Mouse (Mus musculus) ovary, adult 10 weeks (tissue): Measurements from ENCODE around the gene Hist1h2bg. TPM values are rescaled to one million over a fixed set of nuclear protein-coding genes. Genes with fewer than 3 reads are reported as not detected.

Experiments
- polyA plus RNA-seq: library from polyadenylated mRNA; stranded (reverse); fragments of 350-450 nt; fragmentation: Illumina TruSeq; extraction: RNeasy Lipid Tissue Mini Kit (QIAGEN cat#74804); gene quantifications from one replicate; pipeline ENCODE4 v1.2.3, GENCODE M21; 2014

Gene Hist1h2bg
- polyA plus RNA-seq, 1 experiment from 2014 or later = not detected

Other genes with a start within 250 kb of the Hist1h2bg start
- gene Zfp322a, start 202.2 kb upstream of the Hist1h2bg start, polyA plus RNA-seq = 155 TPM
- 3.4 TPM for gene Abt1, start 147.5 kb upstream of the Hist1h2bg start, polyA plus RNA-seq
- 0.17 TPM for gene Btn1a1, start 105.5 kb upstream of the Hist1h2bg start, polyA plus RNA-seq
- not detected for gene Btn2a2, start 82.5 kb upstream of the Hist1h2bg start, polyA plus RNA-seq
- not detected for gene Hist1h4h, start 40.3 kb upstream of the Hist1h2bg start, polyA plus RNA-seq
- gene Hist1h2af, start 37.5 kb upstream of the Hist1h2bg start, polyA plus RNA-seq = not detected
- not detected for gene Hist1h3g, start 36.0 kb upstream of the Hist1h2bg start, polyA plus RNA-seq
- 1.00 TPM for gene Hist1h2bh, start 28.0 kb upstream of the Hist1h2bg start, polyA plus RNA-seq
- not detected for gene Hist1h3f, start 27.3 kb upstream of the Hist1h2bg start, polyA plus RNA-seq
- not detected for gene Hist1h4f, start 19.7 kb upstream of the Hist1h2bg start, polyA plus RNA-seq
- 0.14 TPM for gene Hist1h1d, start 18.1 kb upstream of the Hist1h2bg start, polyA plus RNA-seq
- gene Hist1h3e, start 9.0 kb upstream of the Hist1h2bg start, polyA plus RNA-seq = not detected
- gene Hist1h2ae, start 176 bp upstream of the Hist1h2bg start, polyA plus RNA-seq = 0.80 TPM
- gene Hist1h2bf, start 2.8 kb downstream of the Hist1h2bg start, polyA plus RNA-seq = not detected
- not detected for gene Hist1h2ad, start 3.0 kb downstream of the Hist1h2bg start, polyA plus RNA-seq
- 0.37 TPM for gene Hist1h3d, start 4.4 kb downstream of the Hist1h2bg start, polyA plus RNA-seq
- 0.57 TPM for gene Hist1h4d, start 10.2 kb downstream of the Hist1h2bg start, polyA plus RNA-seq
- 3.4 TPM for gene Hist1h2be, start 49.7 kb downstream of the Hist1h2bg start, polyA plus RNA-seq
- gene Hist1h1e, start 51.2 kb downstream of the Hist1h2bg start, polyA plus RNA-seq = 0.40 TPM
- 0.83 TPM for gene Hist1h2ac, start 112.6 kb downstream of the Hist1h2bg start, polyA plus RNA-seq
- 68.0 TPM for gene Hist1h2bc, start 112.8 kb downstream of the Hist1h2bg start, polyA plus RNA-seq
- gene Hist1h1t, start 124.4 kb downstream of the Hist1h2bg start, polyA plus RNA-seq = not detected
- gene Hist1h4c, start 127.1 kb downstream of the Hist1h2bg start, polyA plus RNA-seq = not detected
- gene Hfe, start 139.5 kb downstream of the Hist1h2bg start, polyA plus RNA-seq = 24.7 TPM
- gene Hist1h1c, start 167.4 kb downstream of the Hist1h2bg start, polyA plus RNA-seq = 9.9 TPM
- not detected for gene Hist1h3c, start 174.2 kb downstream of the Hist1h2bg start, polyA plus RNA-seq
- not detected for gene Hist1h2bb, start 175.3 kb downstream of the Hist1h2bg start, polyA plus RNA-seq
- gene Hist1h2ab, start 179.7 kb downstream of the Hist1h2bg start, polyA plus RNA-seq = not detected
- not detected for gene Hist1h3b, start 180.9 kb downstream of the Hist1h2bg start, polyA plus RNA-seq
- not detected for gene Hist1h4b, start 185.6 kb downstream of the Hist1h2bg start, polyA plus RNA-seq
- gene Hist1h4a, start 189.8 kb downstream of the Hist1h2bg start, polyA plus RNA-seq = not detected
- not detected for gene Hist1h3a, start 191.0 kb downstream of the Hist1h2bg start, polyA plus RNA-seq
- not detected for gene Hist1h1a, start 192.3 kb downstream of the Hist1h2bg start, polyA plus RNA-seq
- not detected for gene Trim38, start 198.5 kb downstream of the Hist1h2bg start, polyA plus RNA-seq
- 0.09 TPM for gene Slc17a2, start 235.6 kb downstream of the Hist1h2bg start, polyA plus RNA-seq